Mouse (Mus musculus) heart, embryonic 16.5 days (tissue): Measurements from ENCODE around the gene Ascl1. TPM values are rescaled to one million over a fixed set of nuclear protein-coding genes. Genes with fewer than 3 reads are reported as not detected.

Source experiments
- ATAC-seq: fragments of 200-750 bp; cut with Nextera tagmentation; replicated peaks from 2 replicates; pipeline ENCODE4 v1.8.0; 2017; ENCODE audit warnings: moderate number of reproducible peaks; ENCODE audit not compliant: insufficient read depth, low FRiP score; ENCODE audit errors: extremely low read depth
- H3K27ac ChIP-seq: fragments of 300-500 bp; sonication (generic); 2 replicates; pipeline ENCODE4 v1.5.1; 2014; ENCODE audit warnings: mild to moderate bottlenecking, low read length, control low read depth, moderate library complexity
- H3K27me3 ChIP-seq: fragments of 300-500 bp; sonication (generic); 2 replicates; pipeline ENCODE4 v1.6.1; 2014; ENCODE audit warnings: low read length, mixed read lengths; ENCODE audit not compliant: control insufficient read depth, insufficient read depth
- H3K36me3 ChIP-seq: fragments of 300-500 bp; sonication (generic); 2 replicates; pipeline ENCODE4 v1.6.1; 2014; ENCODE audit not compliant: control insufficient read depth, insufficient read depth
- H3K4me1 ChIP-seq: fragments of 300-500 bp; sonication (generic); 2 replicates; pipeline ENCODE4 v1.6.1; 2014; ENCODE audit warnings: low read length, mixed read lengths; ENCODE audit not compliant: control insufficient read depth, insufficient read depth
- H3K4me2 ChIP-seq: fragments of 300-500 bp; sonication (generic); 2 replicates; pipeline ENCODE4 v1.6.1; 2014; ENCODE audit warnings: low read depth, mild to moderate bottlenecking, control low read depth, low read length
- H3K4me3 ChIP-seq: fragments of 300-500 bp; sonication (generic); 2 replicates; pipeline ENCODE4 v1.5.1; 2014; ENCODE audit warnings: mild to moderate bottlenecking, control low read depth, low read length
- H3K9ac ChIP-seq: fragments of 300-500 bp; sonication (generic); 2 replicates; pipeline ENCODE4 v1.6.1; 2014; ENCODE audit warnings: low read length, control low read depth
- H3K9me3 ChIP-seq: fragments of 300-500 bp; sonication (generic); replicated peaks from 2 replicates; pipeline ENCODE4 v1.6.1; 2016; ENCODE audit warnings: low read length; ENCODE audit not compliant: control insufficient read depth
- WGBS: fragments of 180-500 bp; shearing (Covaris S2); extraction: QIAGEN DNeasy Blood & Tissue Kit; methylation state at CpG from one replicate; pipeline ENCODE4 v1.1.7; 2014; 5-methylcytosine and 5-hydroxymethylcytosine counted together
- polyA plus RNA-seq: library from polyadenylated mRNA; unstranded; fragments of >200 nt; fragmentation: Nextera tagmentation; extraction: Ambion mirVana; gene quantifications from 2 replicates; pipeline ENCODE4 v1.2.1, GENCODE M21; 2015

Ascl1 gene
- polyA plus RNA-seq, 1 experiment from 2014 or later = 0.93 TPM

DNA sequence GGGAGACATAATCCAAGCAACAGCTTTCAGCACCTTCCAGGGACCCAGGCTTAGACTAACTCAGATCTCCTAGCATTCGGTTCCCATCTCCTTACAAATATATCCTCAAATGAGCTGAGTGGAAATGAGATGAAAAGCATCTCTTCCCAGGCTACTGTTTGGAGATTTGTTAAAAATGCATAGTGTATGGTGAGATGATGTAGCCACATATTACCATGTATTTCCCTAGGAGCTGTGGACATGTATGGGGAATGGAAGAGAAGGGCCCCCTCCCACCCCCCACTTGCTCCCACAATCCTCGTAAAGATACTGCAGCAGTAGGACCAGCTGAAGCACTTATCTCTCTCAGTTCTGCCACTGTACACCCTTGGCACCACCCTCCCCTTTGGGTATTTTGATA is 3.1 kb downstream of the Ascl1 start:
- ATAC-seq = no peak
- no peak overlapping the region for H3K27ac ChIP-seq
- peaks cover 17% of the 10 kb centered on the region for H3K4me1 ChIP-seq
- no peak overlapping the region for H3K4me3 ChIP-seq
- no peaks in the 10 kb centered on the region for H3K9me3 ChIP-seq
- peaks cover 97% of the 10 kb centered on the region for H3K27me3 ChIP-seq
- no peaks in the 10 kb centered on the region for H3K36me3 ChIP-seq
- WGBS = 9% methylated on average over 2 of the region's 2 CpGs
- no peak overlapping the region for H3K9ac ChIP-seq
- no peak overlapping the region for H3K4me2 ChIP-seq

DNA sequence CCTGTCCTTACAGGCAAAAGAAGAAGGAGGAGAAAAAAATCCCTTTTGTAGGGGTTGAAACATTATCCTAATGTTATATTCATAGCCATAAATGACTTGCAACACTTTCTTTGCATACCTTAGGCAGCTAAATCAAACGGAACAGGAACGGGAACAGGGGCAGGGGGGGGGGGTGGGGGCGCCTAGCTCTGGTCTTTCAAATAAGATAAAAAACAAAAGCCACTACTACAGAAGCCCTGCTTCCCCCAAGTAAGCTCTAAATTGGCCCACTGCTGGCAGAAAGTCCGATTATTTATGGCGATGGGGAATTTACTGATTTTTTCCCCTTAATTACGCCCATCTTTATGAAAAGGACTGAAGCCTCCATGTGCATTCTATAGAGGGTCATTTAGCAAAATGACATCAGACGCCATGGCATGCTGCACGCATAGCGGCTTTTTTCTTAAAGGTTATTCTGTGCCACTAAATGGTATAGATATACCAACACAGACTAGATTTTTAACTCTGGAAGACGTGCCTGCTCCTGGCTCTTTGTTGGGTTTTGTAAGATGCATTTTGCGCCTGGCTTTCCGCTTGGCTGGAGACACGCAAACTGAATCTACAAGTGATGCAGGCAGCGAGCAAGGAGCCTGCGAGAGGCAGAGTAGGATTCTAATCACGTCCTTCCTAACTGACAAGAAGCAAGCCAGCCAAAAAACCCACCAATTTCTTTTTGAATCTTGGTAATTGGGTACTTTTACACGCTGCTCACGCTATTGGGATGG is 4.0 kb downstream of the Ascl1 start:
- Histone ChIP-seq H3K4me1 (peaks cover 13% of the 10 kb centered on the region), H3K4me2 (no peak overlapping the region), H3K36me3 (no peaks in the 10 kb centered on the region), H3K9me3 (no peaks in the 10 kb centered on the region), H3K27me3 (peaks cover 97% of the 10 kb centered on the region), H3K27ac (no peak overlapping the region), H3K4me3 (no peak overlapping the region), H3K9ac (no peak overlapping the region)
- 9% methylated on average over 18 of the region's 18 CpGs for WGBS
- ATAC-seq = no peak

DNA sequence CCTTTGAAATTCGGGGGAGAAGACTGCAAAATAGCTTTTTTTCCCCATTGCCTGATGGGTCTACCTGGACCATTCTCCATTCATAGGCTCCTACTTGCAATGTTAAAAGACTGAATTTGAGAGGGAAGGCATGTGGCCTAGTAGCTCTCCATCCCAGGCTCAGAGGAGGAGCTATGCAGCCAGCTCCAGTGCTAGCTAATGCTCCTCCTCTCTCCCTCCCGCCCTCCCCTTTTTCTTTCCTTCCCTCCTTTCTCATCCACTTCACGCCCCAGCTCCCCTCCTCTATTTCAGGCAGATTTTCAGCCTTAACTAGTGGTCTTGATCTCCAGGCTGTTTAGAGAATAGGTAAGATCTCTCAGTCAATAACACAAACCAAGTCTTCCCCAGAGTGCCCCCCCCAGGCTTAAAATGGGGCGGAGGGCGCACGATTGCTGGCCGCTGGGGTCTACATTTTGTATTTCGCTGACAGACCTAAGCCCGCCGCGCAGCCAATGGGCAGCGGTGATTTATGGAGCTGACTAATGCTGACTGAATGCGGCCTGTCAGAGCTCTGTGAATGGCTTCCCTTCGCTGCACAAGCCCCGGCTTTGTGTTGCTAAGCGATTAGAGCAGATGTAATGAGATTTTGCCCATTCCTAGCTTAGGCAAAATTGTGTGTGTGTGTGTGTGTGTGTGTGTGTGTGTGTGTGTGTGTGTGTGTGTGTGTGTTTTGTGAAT is 4.9 kb downstream of the Ascl1 start:
- Histone ChIP-seq H3K9me3 (no peaks in the 10 kb centered on the region), H3K4me3 (0 out of 2 replicates have a peak overlapping the region, but pooled peaks have one; percentile 4), H3K4me1 (peaks cover 7% of the 10 kb centered on the region), H3K9ac (no peak overlapping the region), H3K27me3 (peaks cover 92% of the 10 kb centered on the region), H3K36me3 (no peaks in the 10 kb centered on the region), H3K27ac (no peak overlapping the region), H3K4me2 (no peak overlapping the region)
- 2% methylated on average over 16 of the region's 16 CpGs for WGBS
- no peak for ATAC-seq

DNA sequence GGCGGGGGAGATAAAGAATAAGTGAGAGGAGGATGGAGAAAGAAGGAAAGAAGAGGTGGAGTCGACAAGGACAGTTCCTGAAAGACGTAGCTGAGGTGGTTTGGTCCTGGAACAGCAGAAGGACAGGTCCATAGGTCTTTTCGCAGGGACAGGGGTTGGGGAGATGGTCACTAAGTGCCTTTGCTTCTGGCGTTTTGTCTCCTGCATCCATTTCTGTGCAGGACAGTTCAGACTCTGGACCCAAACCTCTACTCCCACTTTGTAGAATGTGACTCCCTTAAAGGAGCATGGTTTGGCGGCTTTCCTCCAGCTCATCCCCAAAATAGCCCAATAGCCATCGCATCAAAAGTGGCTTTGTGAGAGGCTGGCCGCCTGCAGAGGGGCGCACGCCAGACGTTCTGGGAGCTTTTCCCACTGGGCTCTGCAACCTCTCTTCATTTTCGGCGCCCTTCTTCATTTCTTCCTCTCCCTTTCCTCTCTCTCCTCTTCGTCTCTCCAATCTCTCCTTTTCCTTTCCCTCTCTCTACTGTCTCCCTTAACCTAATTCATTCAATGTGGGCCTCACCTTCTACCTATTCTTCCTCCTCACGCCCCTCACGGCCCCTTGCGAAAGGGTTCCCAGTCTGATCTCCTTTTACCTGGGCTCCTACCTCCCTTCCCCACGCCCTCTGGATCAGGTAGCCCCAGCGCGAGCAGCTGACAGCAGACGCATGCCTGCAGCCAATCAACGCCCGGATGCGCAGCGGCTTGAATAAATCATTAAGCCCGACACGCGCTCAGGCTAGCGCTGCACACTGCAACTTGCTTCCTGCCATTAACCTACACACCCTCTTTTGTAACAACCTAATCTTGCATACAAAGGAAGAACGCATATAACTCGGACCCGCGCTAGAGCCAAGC is 7.5 kb downstream of the Ascl1 start:
- H3K27me3 ChIP-seq = peaks cover 76% of the 10 kb centered on the region
- H3K4me1 ChIP-seq = peaks cover 7% of the 10 kb centered on the region
- peak overlapping the region; percentile 19 for H3K4me3 ChIP-seq
- ATAC-seq = no peak
- no peak overlapping the region for H3K27ac ChIP-seq
- 2% methylated on average over 33 of the region's 33 CpGs for WGBS
- no peak overlapping the region for H3K9ac ChIP-seq
- no peaks in the 10 kb centered on the region for H3K9me3 ChIP-seq
- H3K4me2 ChIP-seq = peak overlapping the region; percentile 44
- no peaks in the 10 kb centered on the region for H3K36me3 ChIP-seq

DNA sequence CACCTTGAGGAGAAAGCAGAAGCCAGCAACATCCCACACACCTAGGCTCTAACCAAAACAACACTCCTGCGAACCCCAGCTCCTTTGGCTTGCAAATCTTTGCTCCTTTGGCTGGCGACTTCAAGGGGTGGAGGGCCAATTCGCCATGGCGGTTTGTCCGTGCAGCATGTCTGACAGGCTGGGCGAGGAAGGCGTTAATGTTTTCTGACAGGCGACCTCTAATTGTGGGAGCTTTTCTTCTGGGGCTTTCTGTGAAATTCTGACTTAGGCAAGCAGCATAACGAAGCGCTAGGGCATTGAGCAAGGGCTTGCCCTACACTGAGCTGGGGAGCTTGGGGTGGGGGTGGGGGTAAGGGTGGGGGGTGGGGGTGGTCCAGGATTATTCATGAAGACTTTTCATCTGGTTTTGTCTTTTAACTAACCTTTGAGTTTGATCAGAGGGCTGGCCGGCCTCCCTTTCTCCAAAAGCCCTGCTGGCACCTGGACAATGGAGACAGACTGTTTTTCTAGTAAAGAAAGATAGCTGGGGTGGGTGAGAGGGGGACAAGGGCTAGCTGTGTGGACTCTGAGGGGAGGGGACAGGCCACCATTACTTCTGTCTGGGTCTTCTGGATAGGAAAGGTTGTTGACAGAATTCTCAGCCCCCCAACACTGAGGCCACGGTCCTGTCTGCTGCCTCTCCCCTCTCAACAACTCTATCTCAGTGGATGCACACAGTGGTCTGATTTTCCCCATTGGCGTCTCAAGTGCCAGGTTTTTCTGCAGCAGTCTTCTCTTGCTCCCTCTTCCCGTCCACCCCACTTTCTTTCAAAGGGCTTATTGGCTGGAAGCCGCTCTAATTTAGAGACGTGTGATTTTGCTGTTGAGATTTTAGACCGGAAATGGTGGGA is 8.4 kb downstream of the Ascl1 start:
- 3% methylated on average over 17 of the region's 17 CpGs for WGBS
- Histone ChIP-seq H3K4me2 (no peak overlapping the region), H3K27me3 (peaks cover 68% of the 10 kb centered on the region), H3K4me3 (no peak overlapping the region), H3K27ac (no peak overlapping the region), H3K9me3 (no peaks in the 10 kb centered on the region), H3K4me1 (peaks cover 7% of the 10 kb centered on the region), H3K9ac (no peak overlapping the region), H3K36me3 (no peaks in the 10 kb centered on the region)
- ATAC-seq = no peak

DNA sequence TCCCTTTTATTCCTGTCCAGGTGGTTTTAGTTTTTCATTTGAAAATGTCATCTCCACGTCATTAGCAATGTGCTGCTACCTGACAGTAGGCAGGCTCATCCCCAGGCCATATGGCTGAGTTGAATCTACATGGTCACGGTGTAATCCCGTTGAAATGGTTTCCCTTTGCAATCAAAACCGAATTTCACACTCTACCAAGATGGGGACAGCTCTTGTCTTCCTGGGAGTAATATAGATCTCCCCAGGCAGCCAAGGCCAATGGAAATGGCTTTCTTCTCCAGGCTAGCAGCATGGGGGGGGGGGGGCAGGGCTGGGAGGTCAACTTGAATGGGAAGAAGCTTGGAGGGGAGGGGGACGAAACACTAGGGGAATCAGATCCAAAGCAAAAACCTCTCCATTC is 15.6 kb downstream of the Ascl1 start:
- 47% methylated on average over 5 of the region's 5 CpGs for WGBS
- H3K4me3 ChIP-seq = no peak overlapping the region
- H3K9me3 ChIP-seq = no peaks in the 10 kb centered on the region
- no peak overlapping the region for H3K27ac ChIP-seq
- no peaks in the 10 kb centered on the region for H3K36me3 ChIP-seq
- H3K9ac ChIP-seq = no peak overlapping the region
- H3K4me1 ChIP-seq = no peaks in the 10 kb centered on the region
- no peak for ATAC-seq
- no peak overlapping the region for H3K4me2 ChIP-seq
- H3K27me3 ChIP-seq = peaks cover 9% of the 10 kb centered on the region; the same call in 1 of the 2 replicates

DNA sequence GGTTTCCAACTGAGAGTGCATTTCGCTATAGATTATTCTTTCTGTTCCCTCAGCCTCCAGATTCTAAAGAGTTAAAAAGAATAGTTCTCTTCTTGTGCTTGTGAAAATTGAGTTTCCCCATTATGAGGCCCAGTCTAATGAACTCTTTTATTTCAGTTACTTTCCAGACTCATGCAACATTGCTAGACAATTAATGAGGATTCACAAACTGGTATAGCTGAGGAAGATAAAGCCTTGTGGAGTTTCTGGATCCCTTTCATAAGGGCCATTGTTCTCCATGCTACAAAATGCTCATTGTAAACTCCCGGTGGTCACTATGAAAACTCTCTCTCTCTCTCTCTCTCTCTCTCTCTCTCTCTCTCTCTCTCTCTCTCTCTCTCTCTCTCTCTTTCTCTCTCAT is 18.5 kb downstream of the Ascl1 start:
- 71% methylated on average over 2 of the region's 2 CpGs for WGBS
- no peaks in the 10 kb centered on the region for H3K4me1 ChIP-seq
- ATAC-seq = no peak

DNA sequence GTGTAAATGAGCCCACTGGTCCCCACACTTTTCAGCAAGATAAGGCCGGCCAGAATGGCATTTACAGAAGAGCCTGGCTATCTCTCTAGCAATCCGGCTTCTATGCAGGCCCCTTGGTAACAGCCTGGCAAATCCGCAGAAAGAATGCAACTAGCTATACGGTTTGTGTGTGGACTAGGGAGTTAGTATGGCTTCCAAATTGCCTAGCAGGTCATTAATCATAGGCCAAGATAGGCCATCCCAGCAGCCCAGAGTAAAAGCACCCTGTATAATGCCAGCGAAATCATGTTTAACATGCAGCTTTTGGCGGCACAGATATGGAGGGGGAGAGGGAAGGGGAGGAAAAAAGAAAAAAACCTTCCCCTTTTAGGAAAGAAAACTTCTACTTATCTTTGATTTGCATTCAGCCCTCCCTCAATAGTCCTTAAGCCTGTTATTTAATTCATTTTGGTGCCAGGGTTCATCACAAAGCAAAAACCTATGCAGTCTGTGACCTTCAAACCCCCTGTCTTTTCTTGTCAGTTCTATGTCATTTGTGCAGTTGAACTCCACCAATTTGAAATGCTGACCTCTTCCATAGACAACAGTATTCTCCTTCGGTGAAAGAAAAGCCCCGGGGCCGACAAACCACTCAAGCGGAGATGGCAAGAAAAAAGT is 19.9 kb downstream of the Ascl1 start:
- WGBS = 69% methylated on average over 10 of the region's 10 CpGs
- H3K4me3 ChIP-seq = no peak overlapping the region
- H3K36me3 ChIP-seq = no peaks in the 10 kb centered on the region
- no peak overlapping the region for H3K9ac ChIP-seq
- no peaks in the 10 kb centered on the region for H3K4me1 ChIP-seq
- no peak for ATAC-seq
- no peaks in the 10 kb centered on the region for H3K27me3 ChIP-seq
- no peaks in the 10 kb centered on the region for H3K9me3 ChIP-seq
- H3K4me2 ChIP-seq = no peak overlapping the region
- no peak overlapping the region for H3K27ac ChIP-seq

More for the DNA sequence above, 18.5 kb downstream of the Ascl1 start:
- no peaks in the 10 kb centered on the region for H3K27me3 ChIP-seq
- no peak overlapping the region for H3K27ac ChIP-seq
- no peak overlapping the region for H3K4me3 ChIP-seq
- H3K4me2 ChIP-seq = no peak overlapping the region
- no peaks in the 10 kb centered on the region for H3K36me3 ChIP-seq
- H3K9me3 ChIP-seq = no peaks in the 10 kb centered on the region
- H3K9ac ChIP-seq = no peak overlapping the region
